Mouse (Mus musculus): ENCODE measurements at regions not wholly inside any gene's neighbourhood (a gene's known extent, or its start where the extent isn't known, plus 50 kb on each side); places are given as distances from the start of the nearest gene placed in this dataset.
A peak's percentile ranks its signal among the peaks of the same experiment; 100 is the strongest.

DNA sequence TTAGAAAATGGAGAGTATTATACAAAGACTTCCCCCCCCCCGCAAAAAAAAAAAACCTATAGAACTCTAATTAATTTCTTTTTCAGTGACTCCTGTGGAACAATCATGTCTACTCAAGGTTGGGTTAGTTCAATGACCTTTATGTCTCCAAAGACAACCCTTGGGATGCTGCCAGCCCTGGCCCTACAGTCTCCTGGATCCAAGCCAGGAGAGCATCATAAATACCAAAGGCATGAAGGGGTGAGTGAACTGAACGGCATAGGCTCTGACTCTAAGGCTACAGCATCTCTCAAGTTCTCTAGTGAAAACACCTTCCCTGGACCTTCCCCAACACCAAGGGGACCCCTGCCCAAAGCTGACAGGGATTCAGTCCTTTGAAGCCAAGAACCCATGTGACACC, 149.4 kb downstream of the Mettl11b start:
- no peaks in the 10 kb centered on the region for H3K9me3 ChIP-seq
- H3K4me1 ChIP-seq (replicated peaks) = 0 out of 2 replicates have a peak, but pooled peaks cover 4% of the 10 kb centered on the region
- no peaks in the 10 kb centered on the region for H3K27me3 ChIP-seq (ENCODE audit: insufficient read depth, poor library complexity, severe bottlenecking)
- no peak overlapping the region for H3K27ac ChIP-seq
- WGBS = 95% methylated on average over 2 of the region's 2 CpGs
- no peak overlapping the region for H3K4me3 ChIP-seq
- no peak for DNase-seq (ENCODE audit: low spot score)
- no peaks in the 10 kb centered on the region for H3K36me3 ChIP-seq

DNA sequence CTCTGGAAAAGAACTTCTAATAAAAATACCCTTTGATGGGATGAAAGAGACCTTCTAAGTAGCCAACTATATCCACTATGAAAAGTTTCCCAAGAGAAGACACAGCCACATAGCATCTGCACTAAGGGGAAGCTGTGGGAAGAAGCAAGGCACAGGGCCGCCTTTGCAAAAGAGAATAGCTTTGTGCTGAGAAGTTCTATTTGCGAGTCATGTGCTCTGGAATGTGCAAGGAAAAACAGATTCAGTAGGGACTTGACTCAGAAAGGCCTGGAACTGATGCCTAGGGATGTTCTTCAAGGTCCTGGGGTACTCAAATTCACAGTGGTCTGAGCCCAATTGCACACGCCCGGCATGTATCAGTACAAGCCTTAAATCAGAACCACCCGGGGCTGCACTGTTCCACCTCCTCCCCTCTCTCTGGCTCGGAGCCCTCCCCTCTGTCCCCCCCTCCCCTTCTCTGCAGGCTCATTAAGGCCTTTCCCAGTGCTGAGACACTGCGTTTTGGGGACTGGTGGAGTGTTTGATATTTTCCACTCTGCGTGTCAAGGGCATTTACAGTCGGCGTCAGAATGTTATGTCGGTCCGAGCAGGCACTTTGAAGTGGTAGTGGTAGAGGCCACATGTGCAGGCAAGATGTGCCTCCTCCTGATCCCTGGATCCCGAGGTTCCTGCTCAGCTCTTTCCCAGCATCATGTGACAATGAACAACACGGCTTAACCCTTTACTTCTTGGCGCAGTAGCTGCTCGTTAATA, 150.4 kb downstream of the Mettl11b start:
- H3K9me3 ChIP-seq = no peaks in the 10 kb centered on the region
- no peaks in the 10 kb centered on the region for H3K27me3 ChIP-seq (ENCODE audit: insufficient read depth, poor library complexity, severe bottlenecking)
- DNase-seq (ENCODE audit: low spot score) = peak; percentile 59
- H3K4me3 ChIP-seq = no peak overlapping the region
- H3K36me3 ChIP-seq = no peaks in the 10 kb centered on the region
- WGBS = 61% methylated on average over 16 of the region's 16 CpGs
- no peak overlapping the region for H3K27ac ChIP-seq
- H3K4me1 ChIP-seq (replicated peaks) = 0 out of 2 replicates have a peak, but pooled peaks cover 4% of the 10 kb centered on the region

DNA sequence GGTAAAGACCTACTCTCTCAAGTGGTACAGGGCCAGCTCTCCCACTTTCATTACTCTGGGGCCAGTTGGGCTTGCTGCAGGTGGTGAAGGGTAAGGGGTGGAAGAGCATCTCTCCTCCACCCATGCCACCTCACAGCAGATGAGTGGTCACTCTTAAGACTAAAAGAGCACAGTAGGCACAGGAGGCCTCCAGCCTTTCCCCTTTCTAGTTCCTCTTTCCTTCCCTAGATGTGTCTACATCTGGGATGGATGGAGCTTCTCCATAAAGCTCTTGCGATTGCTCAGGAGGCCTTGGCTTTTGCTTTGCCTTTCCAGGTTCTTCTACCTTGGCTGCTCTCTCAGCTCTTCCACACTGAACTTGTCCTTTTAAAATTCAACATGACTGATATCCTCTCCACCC, 151.5 kb downstream of the Mettl11b start:
- 90% methylated on average over 1 of the region's 1 CpGs for WGBS
- no peaks in the 10 kb centered on the region for H3K9me3 ChIP-seq
- H3K27ac ChIP-seq = no peak overlapping the region
- H3K36me3 ChIP-seq = no peaks in the 10 kb centered on the region
- no peak overlapping the region for H3K4me3 ChIP-seq
- H3K4me1 ChIP-seq (replicated peaks) = 0 out of 2 replicates have a peak, but pooled peaks cover 4% of the 10 kb centered on the region
- H3K27me3 ChIP-seq (ENCODE audit: insufficient read depth, poor library complexity, severe bottlenecking) = no peaks in the 10 kb centered on the region
- no peak for DNase-seq (ENCODE audit: low spot score)

DNA sequence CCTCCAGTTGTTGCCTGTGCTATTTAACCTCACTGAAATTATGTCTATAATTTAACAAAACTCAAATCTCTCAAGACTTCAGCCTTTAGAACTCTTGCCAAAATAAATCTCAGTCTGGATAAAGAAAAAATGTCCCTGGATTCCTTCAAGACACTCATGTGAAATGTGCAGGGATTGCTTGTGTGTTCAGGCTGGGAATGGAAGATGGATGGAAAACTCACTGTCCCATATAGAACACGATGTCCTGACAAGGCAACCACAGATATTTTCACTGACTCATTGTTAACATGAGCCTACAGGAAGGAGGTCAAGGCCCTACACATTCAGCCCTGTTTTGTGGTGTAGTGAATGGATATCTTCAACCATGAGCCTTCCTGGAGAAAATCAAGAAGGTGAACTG, 160.3 kb upstream of the Gorab start:
- H3K9me3 ChIP-seq = no peaks in the 10 kb centered on the region
- no peaks in the 10 kb centered on the region for H3K4me1 ChIP-seq (replicated peaks)
- no peaks in the 10 kb centered on the region for H3K27me3 ChIP-seq (ENCODE audit: insufficient read depth, poor library complexity, severe bottlenecking)
- H3K27ac ChIP-seq = no peak overlapping the region
- DNase-seq (ENCODE audit: low spot score) = no peak
- H3K4me3 ChIP-seq = no peak overlapping the region
- H3K36me3 ChIP-seq = no peaks in the 10 kb centered on the region
- WGBS = 80% methylated on average over 1 of the region's 1 CpGs

DNA sequence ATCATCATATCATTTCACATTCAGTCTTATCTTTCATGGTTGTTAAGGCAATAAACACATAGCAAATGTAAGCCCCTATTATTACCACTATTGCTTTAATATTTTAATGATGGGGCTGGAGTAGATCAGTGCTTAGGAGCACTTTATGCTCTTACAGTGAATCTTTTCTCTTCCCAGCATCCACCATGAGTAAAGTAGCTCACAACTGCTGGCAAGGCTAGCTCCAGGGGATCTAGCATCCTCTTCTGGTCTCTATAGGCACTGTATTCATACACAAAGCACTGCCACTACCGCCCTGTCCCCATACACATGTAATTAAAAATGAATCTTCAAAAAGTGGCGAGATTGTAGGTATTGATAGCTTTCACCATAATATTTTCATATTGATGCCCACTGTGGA, 159.6 kb upstream of the Gorab start:
- Histone ChIP-seq H3K27me3 (ENCODE audit: insufficient read depth, poor library complexity, severe bottlenecking) (no peaks in the 10 kb centered on the region), H3K9me3 (no peaks in the 10 kb centered on the region), H3K4me1 (replicated peaks) (no peaks in the 10 kb centered on the region), H3K4me3 (no peak overlapping the region), H3K27ac (no peak overlapping the region), H3K36me3 (no peaks in the 10 kb centered on the region)
- no peak for DNase-seq (ENCODE audit: low spot score)
- WGBS = 84% methylated on average over 2 of the region's 2 CpGs

DNA sequence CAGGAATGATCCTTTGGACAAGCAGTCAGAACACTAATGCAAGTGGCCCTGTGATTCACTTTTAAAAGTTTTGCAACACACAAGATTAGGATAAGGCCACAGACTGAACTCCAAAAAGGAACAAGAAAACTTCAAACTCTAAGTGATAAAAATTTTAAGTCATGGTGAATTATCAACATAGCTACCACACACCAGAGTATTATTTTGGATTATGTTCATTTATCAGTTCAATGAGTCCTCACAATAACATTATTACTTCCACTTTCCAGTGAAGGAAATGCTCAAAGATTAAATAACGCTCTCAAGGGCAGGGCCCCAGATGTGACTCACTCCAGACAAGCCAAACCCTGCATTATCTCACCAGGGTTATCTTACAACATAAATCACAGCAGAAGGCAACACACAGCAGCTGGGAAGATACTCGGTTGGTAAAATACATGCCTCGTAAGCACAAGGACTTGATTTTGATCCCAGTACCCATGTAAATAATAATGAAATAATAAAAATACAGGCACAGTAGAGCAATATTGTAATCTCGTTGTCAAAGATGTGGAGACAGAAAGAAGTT, 158.8 kb upstream of the Gorab start:
- Histone ChIP-seq H3K27ac (no peak overlapping the region), H3K4me1 (replicated peaks) (no peaks in the 10 kb centered on the region), H3K27me3 (ENCODE audit: insufficient read depth, poor library complexity, severe bottlenecking) (no peaks in the 10 kb centered on the region), H3K9me3 (no peaks in the 10 kb centered on the region), H3K36me3 (no peaks in the 10 kb centered on the region), H3K4me3 (no peak overlapping the region)
- no peak for DNase-seq (ENCODE audit: low spot score)
- WGBS = 73% methylated on average over 4 of the region's 4 CpGs

DNA sequence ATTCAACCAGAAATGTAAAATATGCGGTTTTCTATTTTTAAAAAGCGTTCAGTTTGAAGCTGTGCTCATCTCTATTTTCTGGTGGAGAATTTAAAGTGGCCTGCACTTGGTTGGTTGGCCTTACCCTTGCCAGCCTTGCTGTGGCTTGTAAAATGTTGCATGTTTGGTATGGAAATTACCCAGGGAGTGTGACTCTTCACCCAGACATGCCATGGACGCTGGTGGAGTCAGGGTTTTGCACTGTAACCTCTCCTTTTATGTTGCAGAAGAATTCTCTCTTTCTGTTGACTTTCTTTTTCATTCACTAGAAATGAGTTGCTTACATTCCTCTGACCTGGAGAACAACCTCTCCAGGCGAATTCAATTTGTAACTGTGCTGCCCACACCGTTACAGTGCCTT, 157.5 kb upstream of the Gorab start:
- H3K9me3 ChIP-seq = no peaks in the 10 kb centered on the region
- no peak for DNase-seq (ENCODE audit: low spot score)
- 70% methylated on average over 5 of the region's 5 CpGs for whole genome bisulfite sequencing
- no peaks in the 10 kb centered on the region for H3K4me1 ChIP-seq (replicated peaks)
- no peak overlapping the region for H3K4me3 ChIP-seq
- H3K36me3 ChIP-seq = no peaks in the 10 kb centered on the region
- no peak overlapping the region for H3K27ac ChIP-seq
- H3K27me3 ChIP-seq (ENCODE audit: insufficient read depth, poor library complexity, severe bottlenecking) = no peaks in the 10 kb centered on the region

DNA sequence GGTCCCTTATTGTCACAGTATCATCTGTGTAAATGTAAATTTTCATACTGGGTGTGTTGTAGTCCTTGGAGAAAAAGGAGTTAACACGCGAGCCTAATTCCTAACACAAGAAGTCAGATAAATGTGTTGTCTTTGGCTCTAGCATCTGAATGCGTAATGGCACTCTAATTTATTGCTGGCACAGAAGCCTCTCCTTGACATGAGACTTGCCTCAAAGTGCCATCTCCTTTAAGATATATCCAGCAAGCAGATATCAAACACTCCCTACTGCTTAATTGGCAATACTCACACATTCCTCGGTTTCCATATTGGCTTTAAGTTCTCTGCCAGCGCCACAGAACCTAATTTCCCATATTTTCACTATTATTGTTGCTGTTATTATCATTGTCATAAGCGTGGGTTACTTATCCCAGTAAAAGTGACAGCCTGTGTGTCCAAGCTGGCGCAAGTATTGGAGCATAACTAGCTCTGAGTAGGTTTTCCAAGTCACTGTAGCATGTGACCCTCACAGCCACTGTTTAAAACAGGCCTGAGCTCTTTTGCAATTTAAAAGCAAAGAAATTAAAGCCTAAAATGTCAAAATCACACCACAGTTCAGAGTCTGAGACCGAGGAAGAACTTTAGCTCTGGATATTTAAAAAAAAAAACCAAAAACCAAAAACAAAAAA, 156.9 kb upstream of the Gorab start:
- 90% methylated on average over 8 of the region's 8 CpGs for WGBS
- Histone ChIP-seq H3K27me3 (ENCODE audit: insufficient read depth, poor library complexity, severe bottlenecking) (no peaks in the 10 kb centered on the region), H3K4me1 (replicated peaks) (no peaks in the 10 kb centered on the region), H3K9me3 (no peaks in the 10 kb centered on the region), H3K36me3 (no peaks in the 10 kb centered on the region), H3K4me3 (no peak overlapping the region), H3K27ac (no peak overlapping the region)
- DNase-seq (ENCODE audit: low spot score) = no peak

DNA sequence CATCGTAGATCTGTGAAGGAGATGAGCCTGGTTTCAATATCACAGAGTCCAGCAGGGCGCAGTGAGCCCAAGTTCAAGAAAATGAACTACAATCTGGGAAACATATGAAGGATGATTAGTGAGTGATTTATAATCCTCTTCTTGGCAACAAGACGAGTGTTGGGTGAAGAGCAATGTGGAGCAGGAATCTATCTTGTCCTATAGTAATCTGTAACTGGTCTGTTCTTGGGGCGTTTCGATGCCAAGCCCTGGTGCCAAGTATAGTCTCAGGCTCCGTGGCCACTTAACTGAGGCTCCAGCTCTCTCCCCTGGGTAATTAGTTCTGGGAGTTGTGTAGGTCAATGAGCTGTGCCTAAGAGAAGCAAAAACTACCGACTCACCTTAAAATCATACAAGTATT, 154.4 kb upstream of the Gorab start:
- H3K27ac ChIP-seq = no peak overlapping the region
- H3K36me3 ChIP-seq = no peaks in the 10 kb centered on the region
- no peaks in the 10 kb centered on the region for H3K4me1 ChIP-seq (replicated peaks)
- no peak for DNase-seq (ENCODE audit: low spot score)
- H3K27me3 ChIP-seq (ENCODE audit: insufficient read depth, poor library complexity, severe bottlenecking) = no peaks in the 10 kb centered on the region
- WGBS = 94% methylated on average over 7 of the region's 7 CpGs
- no peaks in the 10 kb centered on the region for H3K9me3 ChIP-seq
- no peak overlapping the region for H3K4me3 ChIP-seq

DNA sequence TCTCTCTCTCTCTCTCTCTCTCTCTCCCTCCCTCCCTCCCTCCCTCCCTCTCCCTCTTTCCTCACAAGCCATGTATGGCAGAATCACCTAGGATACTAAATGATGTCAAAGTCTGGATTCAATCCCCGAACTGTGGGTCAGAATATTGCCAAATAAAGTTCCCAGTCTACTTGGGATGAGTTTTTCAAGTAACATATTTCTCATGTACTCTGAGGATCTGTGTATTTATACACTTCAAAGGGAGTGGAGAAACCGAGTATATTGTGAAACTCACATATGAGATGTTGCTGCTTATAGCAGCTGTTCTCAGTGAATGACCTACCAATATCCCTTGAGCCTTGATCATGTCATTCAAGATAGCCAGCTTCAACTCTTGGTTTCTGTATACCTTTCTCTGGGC, 151.7 kb upstream of the Gorab start:
- H3K4me1 ChIP-seq (replicated peaks) = no peaks in the 10 kb centered on the region
- DNase-seq (ENCODE audit: low spot score) = no peak
- H3K4me3 ChIP-seq = no peak overlapping the region
- H3K27ac ChIP-seq = no peak overlapping the region
- no peaks in the 10 kb centered on the region for H3K9me3 ChIP-seq
- no peaks in the 10 kb centered on the region for H3K27me3 ChIP-seq (ENCODE audit: insufficient read depth, poor library complexity, severe bottlenecking)
- no peaks in the 10 kb centered on the region for H3K36me3 ChIP-seq
- 79% methylated on average over 2 of the region's 2 CpGs for WGBS

DNA sequence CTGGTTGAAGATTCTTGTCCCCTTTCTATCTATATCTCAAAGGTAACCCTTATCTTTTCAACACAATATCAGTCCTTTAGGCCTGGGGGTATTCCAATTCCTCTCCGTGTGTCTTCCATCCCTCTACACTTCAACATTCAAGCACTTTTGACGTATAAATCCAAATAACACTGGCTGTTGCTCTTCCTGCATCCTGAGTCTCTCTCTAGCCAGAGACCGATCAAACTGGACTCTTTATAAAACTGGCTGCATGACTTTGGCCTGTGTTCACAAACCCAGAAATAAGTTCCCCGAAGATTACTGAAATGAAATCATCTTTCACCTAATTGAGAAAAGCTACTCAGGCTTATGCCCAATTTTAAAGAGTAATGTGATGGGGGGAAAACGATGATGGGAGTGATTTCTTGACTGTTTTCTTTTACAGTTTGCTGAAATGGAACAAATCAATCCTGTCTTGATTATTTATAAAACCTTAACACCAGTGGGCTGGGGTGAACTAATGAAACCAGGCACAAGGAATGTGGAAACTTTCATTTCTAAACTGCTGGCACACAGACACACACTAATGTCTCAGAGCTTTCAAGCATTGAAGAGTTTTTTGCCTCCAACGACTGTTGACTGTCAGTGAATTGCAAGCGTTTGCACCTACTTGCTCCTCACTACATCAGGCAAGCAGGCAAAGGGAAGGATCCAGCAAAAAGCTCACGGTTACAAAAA, 135.5 kb upstream of the Gorab start:
- DNase-seq (ENCODE audit: low spot score) = no peak
- no peaks in the 10 kb centered on the region for H3K9me3 ChIP-seq
- no peaks in the 10 kb centered on the region for H3K36me3 ChIP-seq
- 91% methylated on average over 8 of the region's 8 CpGs for WGBS
- no peaks in the 10 kb centered on the region for H3K4me1 ChIP-seq (replicated peaks)
- no peak overlapping the region for H3K27ac ChIP-seq
- no peaks in the 10 kb centered on the region for H3K27me3 ChIP-seq (ENCODE audit: insufficient read depth, poor library complexity, severe bottlenecking)
- H3K4me3 ChIP-seq = no peak overlapping the region

DNA sequence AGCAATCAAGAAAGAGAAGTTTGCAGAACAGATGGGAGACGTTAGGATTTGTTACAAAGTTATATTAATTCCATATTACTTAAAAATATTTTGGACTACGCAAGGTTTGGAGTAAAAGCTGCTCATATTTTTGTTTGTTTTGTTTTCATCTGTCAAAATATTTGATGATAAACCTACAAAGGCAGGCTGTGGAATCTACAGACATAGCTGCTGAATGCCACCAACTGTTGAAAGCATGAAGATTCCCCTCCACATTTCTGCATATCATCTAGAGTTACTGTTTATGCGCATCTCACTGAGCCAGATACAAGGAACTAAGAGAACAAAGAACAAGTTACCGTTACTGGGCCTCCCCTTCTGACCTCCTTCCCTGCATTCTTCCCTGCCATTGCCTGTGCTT, 127.1 kb upstream of the Gorab start:
- 76% methylated on average over 4 of the region's 4 CpGs for WGBS
- no peak for DNase-seq (ENCODE audit: low spot score)
- Histone ChIP-seq H3K27me3 (ENCODE audit: insufficient read depth, poor library complexity, severe bottlenecking) (no peaks in the 10 kb centered on the region), H3K4me3 (no peak overlapping the region), H3K36me3 (no peaks in the 10 kb centered on the region), H3K9me3 (no peaks in the 10 kb centered on the region), H3K4me1 (replicated peaks) (no peaks in the 10 kb centered on the region), H3K27ac (no peak overlapping the region)

DNA sequence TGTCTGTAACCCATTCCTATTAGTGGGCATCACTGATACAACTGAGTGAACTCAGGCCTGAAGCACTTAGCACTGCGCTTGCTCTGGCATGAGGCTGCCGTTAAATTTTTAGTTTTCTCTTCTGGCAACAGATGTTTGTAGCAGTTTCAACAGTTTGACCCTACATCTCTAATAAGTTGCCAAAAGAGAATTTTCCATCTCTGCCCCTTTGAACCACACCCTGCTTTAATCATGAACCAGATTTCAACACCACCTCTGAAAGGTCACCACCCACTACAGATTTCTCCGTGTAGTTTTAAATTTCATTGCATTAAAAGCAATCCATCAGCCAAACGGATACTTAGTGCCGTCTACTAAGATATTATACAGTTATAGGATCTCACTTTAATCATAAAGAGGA, 114.5 kb upstream of the Gorab start:
- no peak for DNase-seq (ENCODE audit: low spot score)
- Histone ChIP-seq H3K36me3 (no peaks in the 10 kb centered on the region), H3K27me3 (ENCODE audit: insufficient read depth, poor library complexity, severe bottlenecking) (no peaks in the 10 kb centered on the region), H3K4me3 (no peak overlapping the region), H3K9me3 (no peaks in the 10 kb centered on the region), H3K4me1 (replicated peaks) (no peaks in the 10 kb centered on the region), H3K27ac (no peak overlapping the region)
- 86% methylated on average over 5 of the region's 5 CpGs for whole genome bisulfite sequencing

All from hindbrain, embryonic 10.5 days (tissue).